Comparison of ENCODE assay signal across 21 mouse cellular contexts in genomic region chr6:85344929-85345328, GRCm38 (mm10). TPM values are rescaled to one million over a fixed set of nuclear protein-coding genes. Genes with fewer than 3 reads are reported as not detected.
A peak's percentile ranks its signal among the peaks of the same experiment; 100 is the strongest.
DNase-seq lines count a peak whose midpoint lies in the region; ATAC-seq lines count a peak whose summit lies in the region.
"Had no signal": no experiment of that assay in that cellular context is flagged by ENCODE, and none has a peak within 500 bp of the region (broad histone marks: within the 10 kb centered on the region; RNA-seq: fewer than 3 reads in every experiment).

No protein-coding gene starts in this region.

- H3K36me3 ChIP-seq in midbrain, embryonic 13.5 days, result peaks cover 30% of the 10 kb centered on the region
- H3K36me3 ChIP-seq: forebrain, embryonic 15.5 days had no signal

- H3K4me1 ChIP-seq in midbrain, embryonic 13.5 days (replicated peaks), result no peaks in the 10 kb centered on the region
- H3K4me1 ChIP-seq: forebrain, embryonic 15.5 days; hindbrain, embryonic 12.5 days; hindbrain, embryonic 15.5 days had no signal

- H3K4me2 ChIP-seq in midbrain, embryonic 13.5 days (replicated peaks), result no peak overlapping the region
- H3K4me2 ChIP-seq: embryonic facial prominence, embryonic 12.5 days; embryonic facial prominence, embryonic 15.5 days; forebrain, embryonic 15.5 days; heart, embryonic 11.5 days; hindbrain, embryonic 12.5 days; hindbrain, embryonic 15.5 days had no signal

- H3K9me3 ChIP-seq in midbrain, embryonic 13.5 days, result no peaks in the 10 kb centered on the region
- H3K9me3 ChIP-seq: embryonic facial prominence, embryonic 12.5 days; embryonic facial prominence, embryonic 15.5 days; forebrain, embryonic 15.5 days; hindbrain, embryonic 12.5 days; hindbrain, embryonic 15.5 days had no signal

- H3K27ac ChIP-seq in midbrain, embryonic 13.5 days, result no peak overlapping the region
- H3K27ac ChIP-seq: embryonic facial prominence, embryonic 12.5 days; embryonic facial prominence, embryonic 15.5 days; forebrain, embryonic 15.5 days; gastrocnemius, adult 2 months; hindbrain, embryonic 12.5 days; hindbrain, embryonic 15.5 days had no signal

- no peaks in the 10 kb centered on the region for H3K27me3 ChIP-seq in midbrain, embryonic 13.5 days
- H3K27me3 ChIP-seq: embryonic facial prominence, embryonic 15.5 days; forebrain, embryonic 15.5 days; hindbrain, embryonic 15.5 days had no signal

- H3K4me3 ChIP-seq in midbrain, embryonic 13.5 days (replicated peaks), result no peak overlapping the region
- H3K4me3 ChIP-seq: embryonic facial prominence, embryonic 12.5 days; embryonic facial prominence, embryonic 15.5 days; forebrain, embryonic 15.5 days; gastrocnemius, adult 2 months; hindbrain, embryonic 12.5 days; hindbrain, embryonic 15.5 days had no signal

- ATAC-seq in frontal cortex, adult (ENCODE audit: low TSS enrichment), result 0 out of 2 replicates have a peak, but pooled peaks have one; percentile 17
- no peak for ATAC-seq in midbrain, embryonic 13.5 days
- ATAC-seq: activated CD4-positive, CD25-positive, alpha-beta regulatory T cell, adult 4 months; forebrain, embryonic 15.5 days; intestine, postnatal 0 days had no signal

- DNase-seq in cerebellum, adult 11-12 months, result peak; percentile 47
- DNase-seq in cerebellum, postnatal 4 days (ENCODE audit: low spot score in 2 of 2), result no peak
- no peak for DNase-seq in frontal cortex, postnatal 36 days (ENCODE audit: low spot score in 2 of 2)
- DNase-seq in cerebellum, postnatal 10 days, result peak; percentile 39 to 57
- no peak for DNase-seq in thymus, postnatal 25 days
- DNase-seq in right cerebral cortex, postnatal 25 days, result no peak
- DNase-seq: adrenal gland, adult 8-10 months; adrenal gland, postnatal 25 days; gastrocnemius, adult 2 months; gastrocnemius, postnatal 14 days; kidney, adult 2 months had no signal

- H3K9ac ChIP-seq in midbrain, embryonic 13.5 days (replicated peaks), result no peak overlapping the region
- H3K9ac ChIP-seq: embryonic facial prominence, embryonic 12.5 days; embryonic facial prominence, embryonic 15.5 days; forebrain, embryonic 15.5 days; hindbrain, embryonic 12.5 days; hindbrain, embryonic 15.5 days had no signal

RNA-seq across cellular contexts. Expression of gene Sfxn5, which starts 11.7 kb away (rescaled TPM):
- polyA plus RNA-seq in midbrain, embryonic 13.5 days (2015; fragmentation: Nextera tagmentation; extraction: Ambion mirVana), result 12.6 and 13.4 TPM in 2 replicates

RNA-seq across cellular contexts. Expression of gene Rab11fip5, which starts 29.5 kb away (rescaled TPM):
- 12.2 and 12.4 TPM in 2 replicates for polyA plus RNA-seq in midbrain, embryonic 13.5 days (2015; fragmentation: Nextera tagmentation; extraction: Ambion mirVana)

Comparison
In these comparisons a context has a peak if more than half of its experiments do, and no peak if none do; other contexts are left out.
1. DNase-seq: peak in cerebellum, adult 11-12 months (single experiment) and cerebellum, postnatal 10 days (2 of 2); none in cerebellum, postnatal 4 days (0 of 2), frontal cortex, postnatal 36 days (0 of 2), thymus, postnatal 25 days (single experiment) and right cerebral cortex, postnatal 25 days (single experiment).